Mouse (Mus musculus) cerebellum, postnatal 10 days (tissue): ENCODE data around the gene Sema3e.
A peak's percentile ranks its signal among the peaks of the same experiment; 100 is the strongest.

ENCODE experiments used
- DNase-seq, 2 experiments: peaks; one replicate each; pipeline ENCODE4 v3.0.0; 2021; ENCODE audit warnings: mixed read lengths in 2 of 2

The Sema3e gene

GRCm38 (mm10) chr5:14216211-14216610 lies 191.1 kb downstream of the Sema3e start:
- peak; percentile 53 for DNase-seq

- peak; percentile 61 to 68 for DNase-seq
These were observed 193.6 kb downstream of the Sema3e start for GRCm38 (mm10) chr5:14218677-14219076.

GRCm38 (mm10) chr5:14224509-14224908 lies 199.4 kb downstream of the Sema3e start:
- no peak for DNase-seq

GRCm38 (mm10) chr5:14231027-14231426 lies 206.0 kb downstream of the Sema3e start:
- DNase-seq: no peak

- DNase-seq: peak; percentile 53 to 62
These were observed 227.5 kb downstream of the Sema3e start for GRCm38 (mm10) chr5:14252583-14252982.

- peak; percentile 28 to 57 for DNase-seq
These were observed 228.3 kb downstream of the Sema3e start for GRCm38 (mm10) chr5:14253328-14253727.

- DNase-seq: peak; percentile 55 to 60
These were observed 235.1 kb downstream of the Sema3e start for GRCm38 (mm10) chr5:14260156-14260555.

- DNase-seq: peak; percentile 10 to 13
These were observed 242.3 kb downstream of the Sema3e start for GRCm38 (mm10) chr5:14267400-14267799.
